Mouse (Mus musculus) activated CD4-positive, CD25-positive, alpha-beta regulatory T cell, adult 4 months (primary cell): ENCODE results near the gene Prkd2. TPM values are rescaled to one million over a fixed set of nuclear protein-coding genes. Genes with fewer than 3 reads are reported as not detected.

ENCODE experiments used
- ATAC-seq: one replicate; pipeline ENCODE4 v1.8.0; 2017
- polyA plus RNA-seq, 2 experiments: library from polyadenylated mRNA; unstranded; fragments of 100-300 nt; shearing (Covaris generic); gene quantifications; one replicate each; pipeline ENCODE4 v1.2.1; 2017

Gene Prkd2
- polyA plus RNA-seq, 2 experiments from 2014 or later, result 45.7 to 47.6 TPM

DNA sequence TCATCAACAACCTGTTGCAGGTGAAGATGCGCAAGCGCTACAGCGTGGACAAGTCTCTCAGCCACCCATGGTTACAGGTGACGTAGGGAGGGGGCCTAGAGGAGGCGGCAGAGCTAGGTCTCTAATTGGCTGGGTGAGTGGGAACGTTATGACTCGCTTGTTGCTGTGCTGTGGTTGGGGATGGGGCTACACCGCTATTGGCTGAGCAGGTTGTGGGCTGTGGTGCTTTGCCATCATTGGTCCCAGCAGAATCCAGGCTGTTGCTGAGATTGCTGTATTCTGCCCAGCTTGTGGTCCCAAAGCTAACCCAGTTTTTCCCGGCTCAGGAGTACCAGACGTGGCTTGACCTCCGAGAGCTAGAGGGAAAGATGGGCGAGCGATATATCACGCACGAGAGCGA, 26.8 kb downstream of the Prkd2 start:
- ATAC-seq, result no peak

DNA sequence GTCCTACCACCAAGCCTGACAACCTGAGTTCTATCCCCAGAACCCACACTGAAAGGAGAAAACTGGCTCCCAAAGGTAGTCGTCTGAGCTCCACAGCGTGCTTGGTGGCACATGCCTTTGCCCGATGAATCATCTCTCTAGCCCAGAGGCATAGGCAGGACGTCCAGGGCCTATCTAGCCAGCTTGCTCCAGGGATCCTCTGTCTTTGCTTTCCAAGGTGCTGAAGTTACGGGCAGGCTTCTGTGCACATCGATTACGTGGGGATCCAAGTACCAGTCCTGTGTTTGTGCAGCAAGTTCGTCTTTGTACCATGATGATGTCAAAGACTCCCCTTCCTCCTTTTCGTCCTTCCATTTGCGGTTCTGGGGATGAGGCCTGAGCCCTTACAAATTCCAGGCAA, 28.9 kb downstream of the Prkd2 start:
- ATAC-seq, result no peak

DNA sequence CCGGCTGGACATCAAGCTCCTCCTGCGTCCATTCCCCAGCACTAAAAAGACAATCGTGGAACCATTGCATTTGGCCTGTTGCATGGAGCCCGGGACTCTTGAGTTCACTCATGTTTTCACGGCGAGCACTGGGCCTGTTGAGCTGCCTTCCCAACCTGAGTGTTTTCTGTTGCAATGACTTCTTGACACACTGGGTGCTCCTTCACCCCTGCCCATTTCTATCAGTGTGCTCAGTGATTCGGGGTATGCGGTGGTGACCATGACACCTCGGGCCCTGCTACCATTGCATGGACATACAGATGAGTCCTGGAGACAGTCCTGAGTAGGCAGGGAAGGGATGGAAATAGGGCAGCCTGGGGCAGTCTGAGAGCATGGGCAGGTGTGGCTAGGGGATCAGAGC, 29.8 kb downstream of the Prkd2 start:
- no peak for ATAC-seq

DNA sequence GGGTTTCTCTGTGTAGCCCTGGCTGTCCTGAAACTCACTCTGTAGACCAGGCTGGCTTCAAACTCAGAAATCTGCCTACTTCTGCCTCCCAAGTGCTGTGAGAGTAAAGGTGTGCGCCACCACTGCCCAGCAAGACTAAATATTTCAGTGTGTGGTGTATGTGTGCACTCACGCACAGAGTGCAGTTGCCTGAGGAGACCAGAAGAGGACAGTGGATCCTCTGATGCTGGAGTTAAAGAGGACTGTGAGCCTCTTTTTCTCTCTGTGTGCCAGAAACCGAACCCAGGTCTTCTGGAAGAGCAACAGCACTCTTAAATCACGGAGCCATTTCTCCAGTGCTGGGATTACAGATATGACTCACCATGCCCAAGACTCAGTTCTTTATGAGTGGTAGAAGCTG, 30.7 kb downstream of the Prkd2 start:
- ATAC-seq, result no peak

DNA sequence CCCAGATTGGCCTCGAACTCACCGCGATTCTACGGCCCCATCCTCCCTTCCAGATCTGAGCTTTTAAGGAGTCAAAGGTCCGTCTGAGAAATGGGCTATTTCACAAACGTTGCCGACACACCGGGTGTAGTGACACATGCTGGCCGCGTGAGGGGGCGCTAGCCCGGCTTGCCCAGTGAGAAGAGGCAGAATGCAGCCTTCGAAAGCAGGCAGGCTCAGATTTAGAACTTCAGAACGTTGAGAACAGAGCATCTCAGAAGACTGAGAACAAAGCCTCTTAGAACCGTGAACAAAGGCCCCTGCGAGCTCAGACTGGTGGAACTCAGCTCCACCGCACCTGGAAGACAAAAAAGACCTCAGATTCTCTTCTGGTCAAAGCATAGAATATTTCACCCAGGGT, 31.5 kb downstream of the Prkd2 start:
- ATAC-seq, result peak; percentile 42

DNA sequence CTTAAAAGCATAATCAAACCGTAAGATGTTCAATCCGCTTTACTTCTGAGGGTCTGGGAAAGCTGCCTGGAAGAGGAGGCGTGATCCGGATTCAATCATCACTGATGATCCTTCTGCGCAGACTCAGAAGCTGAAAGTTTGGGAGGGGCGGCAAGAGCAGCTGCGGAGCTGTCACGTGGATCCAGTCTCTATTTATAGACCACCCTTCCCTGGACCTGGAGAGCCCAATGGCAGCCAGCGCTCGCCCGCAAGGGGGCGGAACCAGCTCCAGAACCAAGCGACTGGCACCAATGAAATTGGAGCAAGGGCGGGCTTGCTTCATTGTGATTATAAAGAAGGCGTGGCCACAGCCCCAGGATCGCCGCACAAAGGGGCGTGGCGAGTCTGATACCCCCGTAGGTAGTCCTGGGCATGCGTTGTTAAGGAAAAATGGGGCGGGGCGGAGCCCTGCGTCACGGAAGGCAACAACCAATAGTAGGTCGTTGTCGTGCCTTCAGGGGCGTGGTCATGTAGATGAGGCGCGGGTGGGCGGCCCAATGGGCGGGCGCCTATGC, 32.1 kb downstream of the Prkd2 start:
- ATAC-seq, result peak; percentile 87

DNA sequence AGATGAGACGGTGACA, 32.4 kb downstream of the Prkd2 start, which contains the start of gene Dact3:
Gene Dact3 (plus strand): TSS at position 8 of the 16 bp plus-strand sequence.
- ATAC-seq, result no peak

DNA sequence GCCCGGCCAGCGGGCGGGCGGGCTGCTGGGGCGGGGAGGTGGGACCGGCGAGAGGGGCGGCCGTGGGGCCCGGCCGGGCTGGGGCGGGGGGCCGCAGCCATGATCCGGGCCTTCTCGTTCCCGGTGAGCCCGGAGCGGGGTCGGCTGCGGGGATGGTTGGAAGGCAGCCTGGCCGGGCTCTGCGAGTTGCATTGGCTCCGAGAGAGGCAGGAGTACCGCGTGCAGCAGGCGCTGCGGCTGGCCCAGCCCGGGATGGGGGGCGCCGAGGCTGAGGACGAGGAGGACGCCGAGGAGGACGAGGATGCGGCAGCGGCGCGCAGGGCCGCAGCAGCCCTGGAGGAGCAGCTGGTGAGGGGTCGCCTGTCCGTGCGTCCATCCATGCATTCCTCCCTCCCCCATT, 32.6 kb downstream of the Prkd2 start:
- no peak for ATAC-seq

DNA sequence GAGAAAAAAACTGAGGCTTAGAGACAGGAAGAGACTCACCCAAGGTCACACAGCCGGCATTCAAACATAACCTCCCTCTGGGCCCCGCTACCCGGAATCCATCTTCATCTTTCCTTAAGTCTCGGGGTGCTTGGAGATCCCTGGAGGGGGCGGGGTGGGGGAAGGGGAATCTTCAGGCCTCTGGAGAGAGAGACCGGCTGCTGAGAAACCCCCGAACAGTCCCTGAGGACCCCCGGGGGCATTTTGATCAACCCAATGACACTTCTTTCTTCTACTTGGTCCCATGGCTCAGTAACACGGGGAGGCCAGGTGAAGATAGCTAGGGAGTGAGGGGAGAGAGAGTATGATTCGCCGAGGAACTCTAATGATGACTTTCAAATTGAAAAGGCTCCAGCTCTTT, 33.3 kb downstream of the Prkd2 start:
- no peak for ATAC-seq

DNA sequence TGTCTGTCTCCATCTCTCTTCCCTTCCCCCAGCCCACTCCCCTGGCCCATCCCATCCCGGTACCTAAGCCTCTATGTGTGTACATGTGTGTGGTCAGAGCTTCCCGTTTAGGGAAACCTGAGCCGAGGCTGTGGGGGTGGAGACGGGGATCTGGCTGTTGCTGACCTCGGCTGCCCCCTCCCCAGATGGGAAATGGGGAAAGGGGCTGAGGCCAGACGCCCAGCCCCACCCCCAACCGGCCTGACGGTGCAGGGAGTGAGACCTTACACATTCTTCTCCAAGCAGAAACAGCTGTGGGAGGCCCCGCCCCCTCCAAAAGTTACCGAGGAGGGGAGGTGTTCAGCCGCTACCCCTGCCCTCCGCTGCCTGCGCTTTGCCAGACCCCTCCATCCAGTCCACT, 33.9 kb downstream of the Prkd2 start:
- ATAC-seq, result no peak

DNA sequence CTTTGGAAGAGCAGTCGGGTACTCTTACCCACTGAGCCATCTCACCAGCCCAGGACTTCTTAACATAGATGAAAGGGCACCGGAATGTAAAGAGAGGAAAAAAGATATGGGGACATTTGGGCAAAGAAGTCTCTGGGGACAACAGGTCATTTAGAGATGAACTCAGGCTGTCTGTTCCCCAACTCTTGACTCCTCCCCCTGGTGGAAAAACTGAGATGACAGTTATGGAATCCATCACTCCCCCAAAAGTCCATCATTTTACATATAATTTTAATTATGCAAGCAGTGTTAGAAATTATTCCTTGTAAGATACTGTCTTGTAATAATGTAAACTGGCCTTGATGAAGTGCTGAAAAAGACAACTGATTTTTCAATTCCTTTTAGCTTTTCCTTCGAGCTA, 35.0 kb downstream of the Prkd2 start:
- ATAC-seq, result no peak

DNA sequence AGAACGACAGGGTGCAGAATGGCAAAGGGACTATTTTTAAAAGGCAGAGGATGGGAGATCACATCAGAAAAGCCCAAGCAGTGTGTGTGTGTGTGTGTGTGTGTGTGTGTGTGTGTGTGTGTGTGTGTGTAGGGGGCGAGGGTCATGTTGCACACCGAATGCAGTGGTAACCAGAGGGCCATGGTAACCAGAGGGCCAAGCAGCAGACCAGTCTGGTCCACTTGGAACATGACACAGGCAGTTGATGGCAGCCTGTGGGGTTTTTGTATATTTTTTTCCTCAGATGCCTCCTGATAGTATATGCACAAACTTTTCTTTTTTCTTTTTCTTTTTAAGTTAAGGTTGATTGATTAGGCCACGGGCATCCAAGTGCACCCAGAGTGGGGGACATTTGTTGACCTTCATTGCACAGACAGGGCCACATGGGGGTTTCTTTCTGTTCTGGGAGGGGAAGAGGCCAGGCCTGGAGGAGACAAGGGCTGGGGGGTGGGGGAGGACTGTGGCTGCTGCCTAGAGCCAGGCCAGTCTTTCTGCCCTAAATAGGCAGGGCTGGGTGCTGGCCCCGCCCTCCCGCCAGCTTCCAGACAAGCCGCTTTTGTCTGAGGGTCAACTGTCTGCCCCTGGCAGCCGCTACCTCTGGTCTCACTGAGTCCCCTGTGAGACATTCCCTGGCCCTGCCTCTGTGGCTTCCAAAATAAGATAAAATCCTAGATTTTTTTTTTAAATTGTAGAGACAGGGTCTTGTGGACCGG, 37.3 kb downstream of the Prkd2 start:
- ATAC-seq, result no peak

DNA sequence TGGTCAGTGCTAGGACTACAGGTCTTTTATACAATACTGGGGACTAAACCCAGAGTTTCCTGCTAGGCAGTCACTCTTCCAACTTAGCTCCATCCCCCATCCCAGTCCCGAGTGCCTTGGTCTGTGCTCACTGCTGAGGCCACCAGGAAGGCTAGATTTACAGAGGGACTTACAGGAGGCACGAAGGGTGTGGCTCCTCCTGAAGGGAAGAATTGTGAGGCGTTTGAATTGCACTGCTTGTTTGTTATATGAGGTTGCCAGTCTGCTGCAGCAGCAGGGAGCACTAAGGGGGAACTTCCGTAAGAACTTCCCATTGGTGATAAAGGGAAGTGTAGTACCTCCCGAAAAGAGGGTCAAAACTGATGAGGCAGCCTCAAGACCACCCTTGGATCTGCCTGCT, 37.9 kb downstream of the Prkd2 start:
- ATAC-seq, result no peak

DNA sequence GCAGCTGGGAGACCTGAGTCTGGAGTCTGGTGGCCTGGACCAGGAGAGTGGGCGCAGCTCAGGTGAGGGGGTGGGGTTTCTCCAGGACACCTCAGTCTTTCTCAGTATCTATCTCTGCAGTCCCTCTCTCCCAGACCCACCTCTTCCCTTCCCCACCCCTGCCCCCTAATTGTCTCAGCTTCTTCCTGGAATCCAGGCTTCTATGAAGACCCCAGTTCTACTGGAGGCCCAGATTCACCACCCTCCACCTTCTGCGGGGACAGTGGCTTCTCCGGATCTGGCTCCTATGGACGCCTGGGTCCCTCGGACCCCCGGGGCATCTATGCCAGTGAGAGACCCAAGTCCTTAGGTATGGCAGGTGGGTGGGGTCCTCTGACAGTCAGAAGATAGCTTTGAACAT, 40.5 kb downstream of the Prkd2 start:
- ATAC-seq, result no peak

DNA sequence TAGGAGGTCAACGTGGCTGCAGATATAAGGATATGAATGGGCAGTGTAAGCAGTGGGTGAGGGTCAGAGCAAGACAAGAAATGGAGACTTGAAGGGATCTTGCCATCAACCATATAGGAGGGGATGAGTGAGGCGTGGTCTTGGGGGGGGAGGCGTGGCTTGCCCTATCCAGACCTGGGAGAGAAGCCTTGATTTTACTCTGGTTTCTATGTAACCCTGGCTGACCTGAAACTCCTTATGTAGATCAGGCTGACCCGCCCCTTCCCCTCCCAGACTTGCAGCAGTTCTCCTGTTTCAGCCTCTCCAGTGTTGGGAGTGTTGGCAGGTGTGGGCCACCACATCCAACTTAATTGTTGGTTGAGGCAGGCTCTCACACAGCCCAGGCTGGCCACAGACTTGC, 41.6 kb downstream of the Prkd2 start:
- ATAC-seq, result no peak

DNA sequence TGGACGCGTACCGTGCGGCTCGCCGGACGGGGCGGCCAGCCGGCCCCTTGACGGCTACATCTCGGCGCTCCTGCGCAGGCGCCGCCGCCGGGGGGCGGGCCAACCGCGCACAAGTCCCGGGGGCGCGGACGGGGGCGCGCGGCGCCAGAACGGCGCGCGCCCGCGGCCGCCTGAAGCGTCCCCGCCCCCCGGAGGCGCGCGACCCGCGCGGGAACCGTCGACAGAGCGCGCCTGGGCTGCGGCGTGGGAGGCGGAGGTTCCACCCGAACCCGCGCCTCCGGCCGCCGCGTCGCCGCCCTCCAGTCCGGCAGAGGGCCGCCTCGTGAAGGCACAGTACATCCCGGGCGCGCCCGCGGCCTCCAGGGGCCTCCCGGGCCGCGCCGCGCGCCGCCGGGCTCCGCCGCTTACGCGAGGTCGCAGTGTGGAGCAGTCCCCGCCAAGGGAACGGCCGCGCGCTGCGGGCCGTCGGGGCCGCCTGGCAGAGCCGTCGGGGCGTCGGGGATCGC, 42.6 kb downstream of the Prkd2 start:
- ATAC-seq, result no peak

DNA sequence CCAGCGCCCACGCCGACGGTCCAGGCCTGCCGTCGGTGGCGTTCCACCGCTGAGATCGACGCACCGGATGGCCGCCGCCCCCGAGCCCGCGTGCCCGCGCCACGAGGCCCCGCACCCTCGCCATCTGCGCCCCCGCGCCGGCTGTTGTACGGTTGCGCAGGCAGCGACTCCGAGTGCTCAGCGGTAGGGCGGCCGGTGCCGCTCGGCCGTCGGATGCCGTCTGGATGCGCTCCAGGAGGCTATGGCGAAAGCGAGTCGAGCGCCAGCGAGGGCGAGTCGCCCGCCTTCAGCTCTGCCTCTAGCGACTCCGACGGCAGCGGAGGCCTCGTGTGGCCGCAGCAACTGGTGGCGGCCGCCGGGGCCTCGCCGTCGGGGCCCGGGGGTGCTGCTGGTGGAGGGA, 43.2 kb downstream of the Prkd2 start:
- ATAC-seq, result no peak

DNA sequence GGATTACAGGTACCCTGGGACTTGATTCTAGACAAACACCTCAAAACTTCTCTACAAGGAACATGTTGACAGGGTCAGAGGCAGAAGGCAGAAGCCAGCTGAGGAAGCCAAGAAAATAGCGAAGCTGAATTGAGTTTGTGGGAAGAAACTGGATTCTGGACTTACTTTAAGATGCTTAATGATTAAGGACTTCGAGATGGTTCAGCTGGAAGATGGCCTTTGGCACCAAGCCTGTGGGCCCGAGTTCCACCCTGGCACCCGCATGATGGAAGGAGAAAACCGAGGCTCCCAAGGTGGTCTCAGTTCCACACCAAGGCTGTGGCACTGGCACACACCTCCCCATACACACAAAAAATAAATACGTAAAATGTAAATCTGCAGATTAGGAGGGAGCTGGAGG, 47.8 kb downstream of the Prkd2 start:
- no peak for ATAC-seq

DNA sequence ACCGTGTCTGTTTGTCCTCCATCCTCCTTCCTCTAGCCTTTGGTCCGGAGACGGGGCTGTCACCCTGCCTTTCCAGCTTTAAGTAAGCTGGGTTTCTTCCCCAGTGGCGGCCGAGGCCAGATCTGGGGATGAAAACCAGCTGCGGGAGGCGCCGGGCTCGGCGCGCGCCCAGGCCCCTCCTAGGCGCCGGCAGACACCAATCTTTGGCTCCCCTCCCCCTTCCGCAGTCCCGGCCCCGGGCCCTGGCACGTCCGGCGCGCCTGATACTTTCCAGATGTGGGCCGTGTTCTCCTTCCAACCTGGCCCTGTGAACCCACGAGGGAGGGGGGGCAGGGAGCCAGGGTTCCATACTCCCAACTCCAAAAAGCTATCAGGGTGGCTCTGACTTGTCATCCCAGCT, 48.2 kb downstream of the Prkd2 start:
- no peak for ATAC-seq

DNA sequence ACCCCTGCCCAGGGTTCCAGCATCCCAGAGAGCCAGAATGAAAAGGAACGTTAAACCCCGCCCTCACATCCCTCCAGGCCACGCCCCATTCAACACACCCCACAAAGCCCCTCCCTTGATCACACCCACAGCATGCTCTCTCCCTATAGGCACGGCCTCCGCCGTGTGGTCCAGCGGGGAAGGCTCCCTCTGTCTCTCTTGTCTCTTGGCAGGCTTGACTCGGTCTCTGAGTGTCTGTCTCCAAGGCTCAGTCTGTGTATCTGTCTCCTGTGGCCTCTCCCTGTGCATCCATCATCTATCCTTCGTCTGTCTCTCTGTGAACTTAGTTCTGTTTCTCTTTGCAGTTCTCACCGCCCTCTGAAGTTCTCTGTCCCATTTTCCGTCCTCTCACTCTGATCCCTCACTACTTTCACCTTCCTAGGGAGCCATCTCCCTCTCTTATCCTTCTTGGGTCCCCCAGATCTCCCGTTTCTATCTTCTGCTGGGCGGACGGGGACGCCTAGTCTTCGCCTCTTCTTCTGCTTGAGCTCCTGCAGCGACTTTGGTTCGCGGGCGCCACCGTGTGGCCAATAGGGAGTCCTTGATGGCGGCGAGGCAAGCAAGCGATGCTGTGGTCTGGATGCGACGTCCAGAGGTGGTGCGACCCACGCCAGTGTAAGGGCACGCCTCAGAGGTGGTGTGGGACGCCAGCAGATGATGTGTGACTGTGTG, 49.1 kb downstream of the Prkd2 start, which contains the start of gene Gng8:
Gene Gng8 (plus strand): TSS at position 146 of the 711 bp plus-strand sequence.
- peak; percentile 81 for ATAC-seq

DNA sequence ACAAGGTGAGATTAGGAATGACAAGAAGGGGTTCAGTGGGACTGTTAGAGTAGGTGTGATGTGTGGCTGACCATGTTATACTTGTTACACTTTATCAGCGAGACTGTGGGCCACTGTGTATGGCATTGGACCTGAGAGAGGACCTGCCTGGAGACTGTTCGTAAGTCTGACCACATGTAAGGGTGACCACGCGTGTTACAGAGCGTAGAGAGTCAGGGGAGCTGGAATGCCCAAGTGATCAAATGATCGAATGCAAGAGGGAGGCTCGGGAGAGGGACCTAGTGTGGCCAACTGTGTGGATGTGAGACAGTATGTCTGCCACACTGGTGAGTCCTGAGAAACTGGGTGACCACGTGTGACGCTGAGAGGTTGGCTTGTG, 49.6 kb downstream of the Prkd2 start:
- ATAC-seq, result no peak

DNA sequence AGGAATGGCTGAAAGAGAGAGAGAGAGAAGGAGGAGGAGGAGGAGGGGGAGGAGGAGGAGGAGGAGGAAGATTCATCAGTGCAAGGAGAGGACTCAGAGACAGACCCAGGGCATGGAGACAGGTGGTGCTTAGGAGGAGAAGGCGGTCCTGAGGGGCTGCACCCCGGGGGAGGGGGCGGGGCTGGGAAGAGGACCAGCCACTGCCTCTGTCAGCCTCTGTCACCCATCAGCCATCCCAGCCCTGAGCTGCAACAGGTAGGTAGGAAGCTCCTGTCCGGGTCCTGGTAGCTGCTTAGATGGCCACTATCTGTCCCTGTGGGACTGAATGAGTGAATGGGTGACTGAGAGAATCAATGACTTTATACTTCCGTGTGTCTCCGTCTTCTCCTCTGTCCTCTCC, 50.9 kb downstream of the Prkd2 start:
- ATAC-seq, result no peak

DNA sequence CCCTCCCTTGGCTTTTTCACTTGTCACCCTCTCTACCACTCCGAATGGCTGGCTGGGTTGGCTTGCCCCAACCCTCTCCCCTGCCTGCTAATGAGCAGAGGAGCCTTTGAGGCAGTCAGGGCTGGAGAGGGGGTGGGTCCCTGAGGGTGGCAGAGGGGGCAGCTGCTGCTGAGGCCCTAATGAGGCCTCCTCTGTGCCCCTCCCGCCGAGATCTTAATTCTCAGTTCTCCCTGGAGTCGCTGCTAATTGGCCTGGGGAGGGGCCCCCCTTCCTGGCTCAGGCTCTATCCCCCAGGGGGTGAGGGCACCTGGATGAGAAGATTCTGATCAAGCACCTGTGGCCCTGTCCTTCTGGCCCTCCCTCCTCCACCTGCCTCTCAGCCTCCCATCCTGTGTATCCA, 51.6 kb downstream of the Prkd2 start:
- ATAC-seq, result no peak

DNA sequence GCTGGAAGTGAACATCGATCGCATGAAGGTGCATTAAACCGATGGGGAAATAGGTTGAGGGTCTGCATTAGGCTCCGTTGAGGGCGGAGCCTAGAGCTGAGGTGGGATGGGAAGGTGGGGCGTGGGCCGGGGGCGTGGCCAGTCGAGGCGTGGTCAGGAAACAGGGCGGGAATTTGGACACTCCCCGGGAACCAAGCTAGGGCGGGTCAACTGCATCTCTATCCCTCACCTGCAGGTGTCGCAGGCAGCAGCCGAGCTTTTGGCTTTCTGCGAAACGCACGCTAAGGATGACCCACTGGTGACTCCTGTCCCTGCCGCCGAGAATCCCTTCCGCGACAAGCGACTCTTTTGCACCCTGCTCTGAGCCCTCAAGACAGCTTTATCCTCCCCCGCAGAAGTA, 52.3 kb downstream of the Prkd2 start:
- ATAC-seq, result peak; percentile 31

DNA sequence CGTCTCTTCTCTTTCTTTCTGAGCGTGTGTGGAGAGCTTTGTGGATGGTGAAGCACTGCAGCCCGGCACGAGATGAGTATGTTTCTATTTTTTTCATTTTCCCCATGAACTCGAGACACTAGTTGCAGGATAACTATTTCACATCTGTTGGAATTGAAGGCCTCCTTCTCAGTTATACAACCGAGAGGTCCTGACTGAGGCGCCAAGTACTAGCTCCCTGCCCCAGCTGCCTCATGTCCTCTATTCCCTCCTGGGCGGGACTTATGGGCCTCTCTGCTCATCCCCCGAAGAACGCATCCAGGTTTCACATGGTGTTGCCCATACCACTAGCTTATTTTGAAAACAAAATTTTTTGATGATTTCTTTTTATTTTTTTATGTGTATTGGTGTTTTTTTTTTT, 52.8 kb downstream of the Prkd2 start:
- ATAC-seq, result no peak
